Mouse (Mus musculus) gastrocnemius, postnatal 10 days (tissue): Measurements from ENCODE around the gene Tmem248. TPM values are rescaled to one million over a fixed set of nuclear protein-coding genes. Genes with fewer than 3 reads are reported as not detected.

Source experiments
- DNase-seq: peaks from one replicate; pipeline ENCODE4 v3.0.0; 2021; ENCODE audit warnings: mixed read lengths
- long read RNA-seq, 2 experiments: library from polyadenylated mRNA; stranded (forward); transcript quantifications; one replicate each; pipeline ENCODE4 v2.0.0; 2021
- total RNA-seq, 2 experiments: library from RNA; stranded (reverse); gene quantifications; 2 replicates each; pipeline ENCODE4 v1.2.3; 2021

The Tmem248 gene
- 10 to 100 TPM; 25.2 to 29.9 TPM for total RNA-seq
- long read RNA-seq, experiment 1, transcript Tmem248-202 (7 exons, 3,570 nt): major isoform, 44 of 49 reads
- long read RNA-seq, experiment 1, partial matches to known transcripts: 0 of 49 reads
- long read RNA-seq, experiment 1, other reads (novel, unspliced or antisense): 5 of 49 reads
- long read RNA-seq, experiment 2, transcript Tmem248-202 (7 exons, 3,570 nt): major isoform, 37 of 40 reads
- long read RNA-seq, experiment 2, partial matches to known transcripts: 0 of 40 reads
- long read RNA-seq, experiment 2, other reads (novel, unspliced or antisense): 3 of 40 reads

- no peak for DNase-seq
Observed at GRCm38 (mm10) chr5:130216781-130217180, at the start of gene Tmem248. TSS of gene Tmem248 (plus strand) at chr5:130217081.

DNA sequence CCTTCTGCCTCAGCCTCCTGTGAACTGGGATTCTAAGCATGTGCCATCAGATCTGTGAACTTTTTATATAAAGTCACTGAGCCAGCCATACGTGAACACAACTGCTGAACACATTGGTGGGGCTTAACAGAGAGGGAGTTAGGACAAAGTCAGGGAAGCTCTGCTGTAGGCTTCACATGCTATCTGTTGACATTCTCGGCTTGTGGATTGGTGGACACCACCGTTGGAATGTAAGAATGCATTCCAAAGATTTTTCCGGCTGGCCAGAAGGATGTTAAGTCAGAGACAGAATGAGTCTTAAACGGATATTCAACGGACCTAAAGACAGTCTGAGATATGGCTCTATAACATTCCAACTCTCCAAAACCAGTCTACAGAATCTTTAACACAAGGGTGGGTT, 47.8 kb upstream of the Tmem248 start:
- DNase-seq: no peak

- no peak for DNase-seq
Observed at GRCm38 (mm10) chr5:130170666-130171422, 46.0 kb upstream of the Tmem248 start.

GRCm38 (mm10) chr5:130171423-130171954, 45.4 kb upstream of the Tmem248 start, which contains the start of gene Rabgef1:
TSS of gene Rabgef1 (plus strand) at chr5:130171798.
- peak; percentile 97 for DNase-seq

- peak; percentile 66 for DNase-seq
Observed at GRCm38 (mm10) chr5:130171956-130172601, 44.8 kb upstream of the Tmem248 start.

- no peak for DNase-seq
Observed at GRCm38 (mm10) chr5:130173012-130173411, 43.9 kb upstream of the Tmem248 start.

DNA sequence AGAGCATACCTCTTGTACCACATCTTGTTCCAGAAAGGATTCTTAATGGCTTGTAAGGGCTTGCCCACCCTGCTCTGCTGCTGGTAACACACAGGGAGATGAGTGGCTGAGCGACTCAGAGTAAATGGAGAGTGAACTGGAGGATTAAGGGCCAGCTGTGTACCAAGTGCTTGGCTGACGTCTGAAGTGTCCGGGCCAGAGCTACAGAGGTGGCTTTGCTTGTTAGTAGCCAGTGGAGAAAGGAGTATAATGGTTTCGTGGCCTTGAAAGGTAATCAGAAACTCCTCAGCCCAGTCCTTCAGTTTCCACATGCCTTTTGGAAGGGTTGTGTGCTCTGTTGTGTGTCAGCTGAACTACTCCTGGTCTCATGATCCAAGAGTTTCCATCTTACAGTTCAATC, 39.0 kb upstream of the Tmem248 start:
- DNase-seq: no peak

- DNase-seq: no peak
Observed at GRCm38 (mm10) chr5:130180362-130180761, 36.5 kb upstream of the Tmem248 start.

DNA sequence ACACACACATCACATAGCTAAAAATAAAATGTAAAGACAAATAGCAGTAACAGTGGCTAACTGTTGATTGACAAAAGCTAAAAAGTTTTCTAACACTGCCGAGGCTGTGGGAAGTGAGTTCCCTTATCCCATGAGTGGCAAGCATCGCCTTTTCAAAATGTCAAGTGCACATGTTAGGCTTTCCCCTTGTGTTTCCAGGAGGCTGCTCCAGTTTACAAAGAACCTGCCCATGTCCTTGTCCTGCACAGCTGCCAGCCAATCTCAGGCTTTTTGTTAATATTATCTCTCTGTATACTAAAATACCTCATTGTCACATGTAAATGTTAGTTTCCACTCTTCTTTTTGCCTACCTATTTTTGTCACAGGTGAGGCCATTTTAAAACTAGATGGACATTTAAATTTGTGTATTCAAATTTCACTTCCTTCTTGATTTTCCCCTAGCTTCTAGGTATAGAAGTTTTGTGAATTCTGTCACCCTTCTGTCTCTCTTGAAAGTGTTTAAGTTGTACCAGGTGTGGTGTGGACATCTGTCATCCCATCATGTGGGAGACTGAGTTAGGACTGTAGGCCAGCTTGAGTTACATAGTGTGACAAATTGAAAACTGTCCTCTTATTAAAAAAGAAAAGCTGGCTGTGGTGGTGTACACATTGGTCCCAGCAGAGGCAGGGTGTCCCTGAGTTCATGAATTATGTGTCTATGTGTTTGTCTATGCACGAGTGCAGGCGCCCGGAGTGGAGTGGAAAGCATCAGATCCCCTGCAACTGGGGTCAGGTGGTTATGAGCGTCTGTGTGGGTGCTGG, 34.9 kb upstream of the Tmem248 start:
- DNase-seq: no peak

- DNase-seq: no peak
Observed at GRCm38 (mm10) chr5:130182541-130182821, 34.4 kb upstream of the Tmem248 start.

DNA sequence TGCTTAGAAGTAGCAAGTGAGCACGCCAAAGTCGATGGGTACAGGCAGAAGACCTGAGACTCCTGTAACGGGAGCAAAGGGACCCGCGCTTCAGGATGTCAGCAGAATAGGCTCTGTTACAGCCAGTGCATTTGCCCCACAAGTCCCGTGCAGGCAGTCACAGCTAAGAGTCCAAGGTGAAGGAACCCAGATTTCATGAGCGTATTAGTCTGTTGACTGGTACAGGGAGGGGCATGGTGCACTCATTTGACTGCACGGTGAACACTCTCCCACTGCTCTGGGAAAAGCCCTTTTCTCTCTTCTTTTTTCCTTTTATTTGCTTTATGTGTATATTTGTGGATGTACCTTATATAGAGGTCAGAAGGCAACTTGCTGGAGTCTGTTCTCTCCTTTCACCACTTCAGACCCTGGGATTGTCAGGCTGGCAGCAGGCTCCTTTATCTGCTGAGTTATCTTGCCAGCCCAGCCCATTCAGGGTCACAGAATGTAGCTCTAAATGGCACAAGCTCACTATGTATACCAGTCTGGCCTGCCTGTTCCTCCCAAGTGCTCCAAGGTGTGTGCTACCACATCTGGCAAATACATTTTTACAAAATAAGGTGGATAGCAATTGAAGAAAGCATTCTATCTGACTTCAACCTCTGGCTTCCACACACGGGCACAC, 32.6 kb upstream of the Tmem248 start:
- no peak for DNase-seq

- no peak for DNase-seq
Observed at GRCm38 (mm10) chr5:130185312-130185711, 31.6 kb upstream of the Tmem248 start.

GRCm38 (mm10) chr5:130187383-130187782, 29.5 kb upstream of the Tmem248 start:
- DNase-seq: no peak

- DNase-seq: no peak
Observed at GRCm38 (mm10) chr5:130190909-130191308, 26.0 kb upstream of the Tmem248 start.

DNA sequence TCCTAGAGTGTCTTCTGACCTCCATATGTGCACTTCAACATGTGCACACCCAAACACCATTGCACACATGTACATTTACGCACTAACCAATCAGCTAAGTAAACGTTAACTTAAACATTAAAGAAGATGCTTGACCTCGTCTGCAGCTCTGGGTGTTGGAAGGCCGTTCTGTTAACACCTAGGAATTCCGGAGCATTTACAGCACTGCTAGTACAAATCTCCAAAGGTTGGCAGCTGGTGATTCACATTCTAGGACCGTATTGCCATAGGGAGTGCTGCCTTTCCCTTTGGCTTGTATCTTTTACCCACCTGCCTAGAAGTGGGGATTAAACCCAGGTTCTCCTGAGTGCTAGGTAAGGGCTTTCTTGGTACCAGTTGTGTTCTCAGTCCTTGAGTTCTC, 25.0 kb upstream of the Tmem248 start:
- no peak for DNase-seq

GRCm38 (mm10) chr5:130192356-130192944, 24.4 kb upstream of the Tmem248 start:
- no peak for DNase-seq

- DNase-seq: no peak
Observed at GRCm38 (mm10) chr5:130193760-130194159, 23.1 kb upstream of the Tmem248 start.

DNA sequence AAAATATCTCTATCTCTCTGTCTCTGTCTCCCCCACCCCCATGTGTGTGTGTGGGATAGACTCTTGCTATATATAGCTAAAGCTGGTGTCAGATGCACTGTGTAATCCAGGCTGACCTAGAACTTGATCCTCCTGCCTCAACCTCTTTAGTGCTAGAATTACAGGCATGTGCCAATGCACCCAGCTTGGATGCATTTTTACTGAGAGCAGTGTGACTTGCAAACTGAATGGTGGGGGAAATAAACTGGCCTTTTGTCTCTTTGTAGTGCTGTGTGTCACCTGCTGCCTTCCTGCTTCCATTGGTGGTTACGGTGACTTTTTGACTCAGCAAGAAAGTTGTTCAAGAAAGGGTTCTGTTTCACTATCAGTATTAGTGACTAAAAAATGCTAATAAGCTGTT, 20.6 kb upstream of the Tmem248 start:
- no peak for DNase-seq

DNA sequence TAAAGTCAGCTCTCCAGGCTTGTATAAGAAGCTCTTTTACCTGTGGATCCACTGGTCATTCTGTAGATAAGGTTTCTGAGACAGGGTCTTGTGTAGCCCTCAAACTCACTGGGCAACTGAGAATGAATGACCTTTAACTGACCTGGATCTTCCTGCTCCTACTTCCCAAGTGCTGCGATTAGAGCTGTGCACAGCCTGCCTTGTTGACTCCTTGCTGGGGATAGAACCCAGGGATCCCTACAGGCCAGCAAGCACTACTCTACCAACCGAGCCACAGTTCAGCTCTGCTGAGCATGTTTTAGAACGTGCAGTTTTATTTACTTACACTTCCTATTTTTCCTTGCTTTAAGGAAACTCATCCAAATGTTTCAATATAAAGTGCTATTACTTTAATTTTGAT, 19.4 kb upstream of the Tmem248 start:
- no peak for DNase-seq

GRCm38 (mm10) chr5:130197981-130198380, 18.9 kb upstream of the Tmem248 start:
- no peak for DNase-seq
